Mouse (Mus musculus): ENCODE results near the gene Arvcf. TPM values are rescaled to one million over a fixed set of nuclear protein-coding genes. Genes with fewer than 3 reads are reported as not detected.
A peak's percentile ranks its signal among the peaks of the same experiment; 100 is the strongest.

Gene Arvcf
- total and polyA plus RNA-seq, 2 experiments, result 14.1 to 18.4 TPM

DNA sequence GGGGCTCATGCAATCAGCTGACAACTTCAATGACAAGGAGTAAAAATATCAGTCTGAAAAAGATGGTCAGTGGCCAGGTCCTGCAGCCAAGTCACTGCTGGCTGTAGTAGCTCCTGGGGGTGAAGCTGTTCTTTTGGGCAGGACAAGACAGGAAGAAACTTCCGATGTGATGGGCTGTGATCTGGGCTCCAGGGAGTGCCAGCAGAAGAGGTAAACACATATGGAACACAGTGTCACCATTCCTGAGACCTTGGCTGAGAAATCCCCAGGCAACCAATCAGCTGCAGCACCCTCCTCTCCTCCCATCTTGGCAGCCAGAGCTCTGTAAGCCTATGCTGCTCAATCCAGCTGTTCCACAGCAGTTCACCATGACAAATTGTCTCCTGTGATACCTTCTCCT is 8.1 kb upstream of the Arvcf start:
- Histone ChIP-seq H3K27ac (replicated peaks; ENCODE audit: insufficient read depth, low read depth, low read length) (peak overlapping the region; percentile 27), H3K4me1 (ENCODE audit: control insufficient read depth, insufficient read depth, low read length) (peaks cover 19% of the 10 kb centered on the region), H3K36me3 (ENCODE audit: control insufficient read depth, insufficient read depth, low read length) (peaks cover 11% of the 10 kb centered on the region; the same call in 1 of the 2 replicates), H3K4me3 (ENCODE audit: insufficient read depth, low read depth, low read length) (no peak overlapping the region), H3K27me3 (ENCODE audit: control insufficient read depth, insufficient read depth, low read length) (no peaks in the 10 kb centered on the region), H3K9ac (ENCODE audit: low read depth, low read length) (no peak overlapping the region), H3K79me2 (ENCODE audit: control insufficient read depth, insufficient read depth, low read length) (peaks cover 5% of the 10 kb centered on the region; the same call in 1 of the 2 replicates)
- no peak for TF ChIP-seq POLR2A (IDR thresholded peaks at IDR 0.05; ENCODE audit: extremely low read depth, insufficient read depth, low read length)
- TF ChIP-seq CTCF (IDR thresholded peaks at IDR 0.05; ENCODE audit: low read depth, low read length), result no peak
- 15% methylated on average over 1 of the region's 1 CpGs for WGBS
- DNase-seq (ENCODE audit: extremely low read depth, low read depth, low spot score), result peak; percentile 84

DNA sequence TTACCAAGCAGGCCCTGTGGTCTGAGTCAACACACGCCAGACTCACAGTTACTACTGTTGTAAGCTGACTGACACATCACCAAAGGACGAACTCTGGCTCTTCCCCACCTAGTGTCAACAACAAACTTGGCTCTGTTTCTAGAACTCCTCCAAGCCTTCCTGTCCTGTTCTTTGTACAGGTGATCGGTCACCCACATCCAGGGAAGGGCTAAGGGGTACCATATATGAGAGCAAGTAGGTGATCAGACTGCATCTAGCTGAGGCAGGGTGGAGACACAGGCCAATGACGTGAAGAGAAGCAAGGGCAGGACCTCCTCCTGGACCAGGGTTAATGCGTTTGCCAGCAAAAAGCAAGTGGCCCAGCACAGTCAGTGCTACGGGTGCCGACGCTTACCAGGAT is 6.4 kb upstream of the Arvcf start:
- Histone ChIP-seq H3K9ac (ENCODE audit: low read depth, low read length) (no peak overlapping the region), H3K4me1 (ENCODE audit: control insufficient read depth, insufficient read depth, low read length) (peaks cover 19% of the 10 kb centered on the region), H3K79me2 (ENCODE audit: control insufficient read depth, insufficient read depth, low read length) (peaks cover 5% of the 10 kb centered on the region; the same call in 1 of the 2 replicates), H3K36me3 (ENCODE audit: control insufficient read depth, insufficient read depth, low read length) (peaks cover 11% of the 10 kb centered on the region; the same call in 1 of the 2 replicates), H3K4me3 (ENCODE audit: insufficient read depth, low read depth, low read length) (no peak overlapping the region; the same call in 1 of the 2 replicates), H3K27ac (replicated peaks; ENCODE audit: insufficient read depth, low read depth, low read length) (peak overlapping the region; percentile 86), H3K27me3 (ENCODE audit: control insufficient read depth, insufficient read depth, low read length) (no peaks in the 10 kb centered on the region)
- TF ChIP-seq CTCF (IDR thresholded peaks at IDR 0.05; ENCODE audit: low read depth, low read length), result no peak
- TF ChIP-seq POLR2A (IDR thresholded peaks at IDR 0.05; ENCODE audit: extremely low read depth, insufficient read depth, low read length), result no peak
- DNase-seq (ENCODE audit: extremely low read depth, low read depth, low spot score), result peak; percentile 97
- 29% methylated on average over 8 of the region's 8 CpGs for WGBS

DNA sequence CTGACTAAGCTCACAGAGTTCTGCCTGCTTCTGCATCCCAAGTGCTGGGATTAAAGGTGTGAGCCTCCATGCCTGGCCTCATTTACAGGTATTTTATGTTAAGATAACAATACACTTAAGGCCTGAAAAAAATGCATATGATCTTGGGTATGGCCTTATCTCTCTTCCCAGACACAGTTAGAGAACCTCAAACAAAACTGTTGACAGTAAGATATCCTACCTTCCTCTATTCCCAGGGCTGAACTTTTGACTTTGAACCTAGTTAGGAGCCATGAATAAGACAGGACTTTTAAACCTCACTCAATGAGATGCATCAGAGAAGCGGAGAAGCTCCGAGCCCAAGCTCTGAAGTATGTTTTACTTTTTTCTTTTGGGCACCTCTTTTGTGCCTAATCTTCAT is 5.9 kb upstream of the Arvcf start:
- Histone ChIP-seq H3K4me1 (ENCODE audit: control insufficient read depth, insufficient read depth, low read length) (peaks cover 19% of the 10 kb centered on the region), H3K27me3 (ENCODE audit: control insufficient read depth, insufficient read depth, low read length) (no peaks in the 10 kb centered on the region), H3K79me2 (ENCODE audit: control insufficient read depth, insufficient read depth, low read length) (peaks cover 5% of the 10 kb centered on the region; the same call in 1 of the 2 replicates), H3K27ac (replicated peaks; ENCODE audit: insufficient read depth, low read depth, low read length) (peak overlapping the region; percentile 55), H3K36me3 (ENCODE audit: control insufficient read depth, insufficient read depth, low read length) (peaks cover 8% of the 10 kb centered on the region; the same call in 1 of the 2 replicates), H3K9ac (ENCODE audit: low read depth, low read length) (no peak overlapping the region), H3K4me3 (ENCODE audit: insufficient read depth, low read depth, low read length) (no peak overlapping the region)
- WGBS, result 36% methylated on average over 2 of the region's 2 CpGs
- DNase-seq (ENCODE audit: extremely low read depth, low read depth, low spot score), result peak; percentile 75
- no peak for TF ChIP-seq POLR2A (IDR thresholded peaks at IDR 0.05; ENCODE audit: extremely low read depth, insufficient read depth, low read length)
- TF ChIP-seq CTCF (IDR thresholded peaks at IDR 0.05; ENCODE audit: low read depth, low read length), result no peak

DNA sequence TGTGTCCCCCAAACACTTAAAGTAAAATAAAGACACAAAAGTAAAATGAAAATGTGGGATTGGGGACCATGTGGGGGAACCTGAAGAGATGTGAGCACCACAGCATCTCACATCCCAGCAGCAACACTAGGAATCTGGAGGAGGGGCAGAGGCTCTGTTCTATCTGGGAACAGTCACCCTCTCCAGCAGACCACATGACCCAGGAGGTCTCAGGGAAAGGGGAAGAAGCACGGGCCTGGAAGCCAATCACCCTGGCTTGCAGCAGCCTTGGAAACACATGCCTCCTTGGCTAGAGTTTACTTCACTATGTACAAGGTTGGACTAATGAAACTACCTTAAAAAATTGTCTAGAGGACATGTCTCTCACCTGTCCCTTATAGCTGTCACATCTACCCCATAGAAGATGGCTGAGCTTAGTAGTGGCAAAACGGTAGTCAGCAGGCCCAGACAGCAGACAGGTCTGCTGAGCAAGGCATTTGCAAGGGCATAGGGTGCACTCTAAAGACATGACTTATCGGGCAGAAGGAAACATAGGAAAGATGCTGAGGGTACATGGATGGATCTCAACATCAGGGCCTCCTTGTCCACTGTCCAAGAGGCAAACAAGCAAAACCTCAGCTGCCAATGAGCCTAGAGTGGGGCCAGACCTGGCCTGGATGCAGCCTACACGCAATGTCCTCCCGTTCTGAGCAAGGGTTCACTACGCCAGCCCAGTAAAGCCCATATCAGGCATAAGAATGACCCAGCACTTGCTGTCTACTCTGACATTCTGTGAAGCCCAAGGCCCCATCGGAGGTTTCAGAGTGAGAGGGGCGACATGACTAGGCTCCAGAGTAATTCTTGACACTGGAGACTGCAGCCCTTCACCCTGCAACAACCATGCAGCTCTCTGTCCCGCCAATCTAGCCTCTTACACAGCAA is 5.1 kb upstream of the Arvcf start:
- Histone ChIP-seq H3K4me1 (ENCODE audit: control insufficient read depth, insufficient read depth, low read length) (peaks cover 19% of the 10 kb centered on the region), H3K27ac (replicated peaks; ENCODE audit: insufficient read depth, low read depth, low read length) (peak overlapping the region; percentile 65)

DNA sequence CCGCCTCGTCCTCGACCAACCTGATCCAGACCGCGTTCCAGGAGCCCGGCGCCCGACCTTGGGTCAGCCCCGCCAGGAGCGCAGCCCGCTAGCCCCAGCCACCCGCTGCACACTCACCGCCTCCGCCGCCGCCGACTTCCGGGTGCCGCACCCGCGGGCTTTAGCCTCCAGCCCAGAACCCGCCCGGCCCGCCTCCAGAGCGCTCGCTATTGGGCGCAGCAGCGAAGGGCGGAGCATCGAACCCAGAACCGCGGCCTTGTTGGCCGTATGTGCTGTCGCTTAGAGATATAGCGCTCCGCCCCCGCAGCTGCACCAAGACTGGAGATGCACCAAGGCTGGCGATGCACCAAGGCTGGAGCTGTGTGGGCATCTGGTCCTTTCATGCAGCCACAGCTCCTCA is 4.2 kb upstream of the Arvcf start:
- under 1% methylated on average over 38 of the region's 38 CpGs for WGBS
- peak; percentile 84 for DNase-seq (ENCODE audit: extremely low read depth, low read depth, low spot score)
- Histone ChIP-seq H3K79me2 (ENCODE audit: control insufficient read depth, insufficient read depth, low read length) (no peaks in the 10 kb centered on the region), H3K27me3 (ENCODE audit: control insufficient read depth, insufficient read depth, low read length) (no peaks in the 10 kb centered on the region), H3K36me3 (ENCODE audit: control insufficient read depth, insufficient read depth, low read length) (no peaks in the 10 kb centered on the region), H3K4me1 (ENCODE audit: control insufficient read depth, insufficient read depth, low read length) (peaks cover 19% of the 10 kb centered on the region), H3K27ac (replicated peaks; ENCODE audit: insufficient read depth, low read depth, low read length) (peak overlapping the region; percentile 65), H3K9ac (ENCODE audit: low read depth, low read length) (peak overlapping the region; percentile 73), H3K4me3 (ENCODE audit: insufficient read depth, low read depth, low read length) (peak overlapping the region; percentile 74)
- TF ChIP-seq POLR2A (IDR thresholded peaks at IDR 0.05; ENCODE audit: extremely low read depth, insufficient read depth, low read length) (peak; percentile 97), CTCF (IDR thresholded peaks at IDR 0.05; ENCODE audit: low read depth, low read length) (no peak)

More for the DNA sequence above, 5.1 kb upstream of the Arvcf start:
- 5% methylated on average over 9 of the region's 9 CpGs for WGBS
- Histone ChIP-seq H3K9ac (ENCODE audit: low read depth, low read length) (peak overlapping the region; percentile 73), H3K4me3 (ENCODE audit: insufficient read depth, low read depth, low read length) (peak overlapping the region; percentile 74), H3K27me3 (ENCODE audit: control insufficient read depth, insufficient read depth, low read length) (no peaks in the 10 kb centered on the region), H3K36me3 (ENCODE audit: control insufficient read depth, insufficient read depth, low read length) (peaks cover 4% of the 10 kb centered on the region; the same call in 1 of the 2 replicates), H3K79me2 (ENCODE audit: control insufficient read depth, insufficient read depth, low read length) (no peaks in the 10 kb centered on the region)
- TF ChIP-seq CTCF (IDR thresholded peaks at IDR 0.05; ENCODE audit: low read depth, low read length), result no peak
- DNase-seq (ENCODE audit: extremely low read depth, low read depth, low spot score), result peak; percentile 62

DNA sequence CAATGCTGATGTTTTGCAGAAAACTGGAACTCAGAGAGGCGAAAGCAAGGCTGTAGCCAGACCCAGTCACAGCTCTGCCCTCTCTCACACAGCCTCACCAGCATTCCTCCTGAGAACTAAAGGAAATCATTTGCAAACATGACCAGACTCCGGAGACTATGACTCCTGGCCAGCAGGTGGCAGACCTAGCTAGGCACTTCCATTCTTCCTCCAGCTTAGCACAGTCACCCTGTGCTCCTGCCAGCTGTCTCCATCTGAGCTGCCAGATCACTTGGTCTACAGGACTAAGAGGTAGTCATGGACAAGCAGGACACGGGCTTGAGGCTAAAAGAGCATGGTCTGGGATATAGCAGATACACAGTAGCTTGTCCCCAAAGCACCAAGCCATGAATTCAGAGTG is 2.7 kb upstream of the Arvcf start:
- peak; percentile 74 for DNase-seq (ENCODE audit: extremely low read depth, low read depth, low spot score)
- Histone ChIP-seq H3K27ac (replicated peaks; ENCODE audit: insufficient read depth, low read depth, low read length) (no peak overlapping the region), H3K4me1 (ENCODE audit: control insufficient read depth, insufficient read depth, low read length) (peaks cover 10% of the 10 kb centered on the region), H3K36me3 (ENCODE audit: control insufficient read depth, insufficient read depth, low read length) (no peaks in the 10 kb centered on the region), H3K9ac (ENCODE audit: low read depth, low read length) (no peak overlapping the region), H3K4me3 (ENCODE audit: insufficient read depth, low read depth, low read length) (no peak overlapping the region), H3K79me2 (ENCODE audit: control insufficient read depth, insufficient read depth, low read length) (no peaks in the 10 kb centered on the region), H3K27me3 (ENCODE audit: control insufficient read depth, insufficient read depth, low read length) (no peaks in the 10 kb centered on the region)
- WGBS, result 7% methylated on average over 3 of the region's 3 CpGs
- TF ChIP-seq POLR2A (IDR thresholded peaks at IDR 0.05; ENCODE audit: extremely low read depth, insufficient read depth, low read length), result no peak
- peak; percentile 90 for TF ChIP-seq CTCF (IDR thresholded peaks at IDR 0.05; ENCODE audit: low read depth, low read length)
